Mouse (Mus musculus): Measurements from ENCODE around the gene Prpf40a. TPM values are rescaled to one million over a fixed set of nuclear protein-coding genes. Genes with fewer than 3 reads are reported as not detected.

Prpf40a gene
- polyA plus RNA-seq, 1 experiment: 15.7 TPM

- Histone ChIP-seq H3K27ac (ENCODE audit: insufficient read depth, low read length) (peak within 1 kb of the TSS; percentile 99), H3K4me3 (ENCODE audit: insufficient read depth, low read length) (peak within 1 kb of the TSS; percentile 99), H3K4me1 (ENCODE audit: control insufficient read depth, insufficient read depth, low read length) (peaks cover 2% of the 10 kb centered on the region; the same call in 1 of the 2 replicates)
- TF ChIP-seq POLR2A (IDR thresholded peaks at IDR 0.05; ENCODE audit: extremely low read depth, insufficient read depth, low read length) (peak; percentile 34; the same call in 1 of the 2 replicates), CTCF (IDR thresholded peaks at IDR 0.05; ENCODE audit: extremely low read depth, insufficient read depth, low read length) (no peak)
Measured at GRCm38 (mm10) chr2:53191523-53192220, 588 bp upstream of the Prpf40a start, which contains the start of gene Arl6ip6. Gene Arl6ip6, plus strand, starts transcription at chr2:53191726.

- peak overlapping the region; percentile 99; the same call in 1 of the 2 replicates for H3K4me3 ChIP-seq (ENCODE audit: insufficient read depth, low read length)
- TF ChIP-seq CTCF (IDR thresholded peaks at IDR 0.05; ENCODE audit: extremely low read depth, insufficient read depth, low read length) (no peak), POLR2A (IDR thresholded peaks at IDR 0.05; ENCODE audit: extremely low read depth, insufficient read depth, low read length) (no peak)
- H3K4me1 ChIP-seq (ENCODE audit: control insufficient read depth, insufficient read depth, low read length): peaks cover 2% of the 10 kb centered on the region; the same call in 1 of the 2 replicates
- no peak overlapping the region for H3K27ac ChIP-seq (ENCODE audit: insufficient read depth, low read length)
Measured at GRCm38 (mm10) chr2:53189811-53190210, 1.3 kb downstream of the Prpf40a start.

GRCm38 (mm10) chr2:53179876-53180275 is 11.2 kb downstream of the Prpf40a start:
- TF ChIP-seq CTCF (IDR thresholded peaks at IDR 0.05; ENCODE audit: extremely low read depth, insufficient read depth, low read length): no peak
- TF ChIP-seq POLR2A (IDR thresholded peaks at IDR 0.05; ENCODE audit: extremely low read depth, insufficient read depth, low read length): no peak
- H3K4me1 ChIP-seq (ENCODE audit: control insufficient read depth, insufficient read depth, low read length): no peaks in the 10 kb centered on the region
- H3K27ac ChIP-seq (ENCODE audit: insufficient read depth, low read length): no peak overlapping the region
- H3K4me3 ChIP-seq (ENCODE audit: insufficient read depth, low read length): no peak overlapping the region

- Histone ChIP-seq H3K4me1 (ENCODE audit: control insufficient read depth, insufficient read depth, low read length) (no peaks in the 10 kb centered on the region), H3K27ac (ENCODE audit: insufficient read depth, low read length) (no peak overlapping the region), H3K4me3 (ENCODE audit: insufficient read depth, low read length) (no peak overlapping the region)
- TF ChIP-seq POLR2A (IDR thresholded peaks at IDR 0.05; ENCODE audit: extremely low read depth, insufficient read depth, low read length) (no peak), CTCF (IDR thresholded peaks at IDR 0.05; ENCODE audit: extremely low read depth, insufficient read depth, low read length) (no peak)
Measured at GRCm38 (mm10) chr2:53178966-53179365, 12.1 kb downstream of the Prpf40a start.

- H3K27ac ChIP-seq (ENCODE audit: insufficient read depth, low read length): no peak overlapping the region
- TF ChIP-seq CTCF (IDR thresholded peaks at IDR 0.05; ENCODE audit: extremely low read depth, insufficient read depth, low read length) (no peak), POLR2A (IDR thresholded peaks at IDR 0.05; ENCODE audit: extremely low read depth, insufficient read depth, low read length) (no peak)
- no peak overlapping the region for H3K4me3 ChIP-seq (ENCODE audit: insufficient read depth, low read length)
- H3K4me1 ChIP-seq (ENCODE audit: control insufficient read depth, insufficient read depth, low read length): no peaks in the 10 kb centered on the region
Measured at GRCm38 (mm10) chr2:53173966-53174365, 17.1 kb downstream of the Prpf40a start.

- TF ChIP-seq POLR2A (IDR thresholded peaks at IDR 0.05; ENCODE audit: extremely low read depth, insufficient read depth, low read length): no peak
- TF ChIP-seq CTCF (IDR thresholded peaks at IDR 0.05; ENCODE audit: extremely low read depth, insufficient read depth, low read length): no peak
- Histone ChIP-seq H3K4me3 (ENCODE audit: insufficient read depth, low read length) (no peak overlapping the region), H3K27ac (ENCODE audit: insufficient read depth, low read length) (no peak overlapping the region; the same call in 1 of the 2 replicates), H3K4me1 (ENCODE audit: control insufficient read depth, insufficient read depth, low read length) (no peaks in the 10 kb centered on the region)
Measured at GRCm38 (mm10) chr2:53146852-53147251, 44.2 kb downstream of the Prpf40a start.

DNA sequence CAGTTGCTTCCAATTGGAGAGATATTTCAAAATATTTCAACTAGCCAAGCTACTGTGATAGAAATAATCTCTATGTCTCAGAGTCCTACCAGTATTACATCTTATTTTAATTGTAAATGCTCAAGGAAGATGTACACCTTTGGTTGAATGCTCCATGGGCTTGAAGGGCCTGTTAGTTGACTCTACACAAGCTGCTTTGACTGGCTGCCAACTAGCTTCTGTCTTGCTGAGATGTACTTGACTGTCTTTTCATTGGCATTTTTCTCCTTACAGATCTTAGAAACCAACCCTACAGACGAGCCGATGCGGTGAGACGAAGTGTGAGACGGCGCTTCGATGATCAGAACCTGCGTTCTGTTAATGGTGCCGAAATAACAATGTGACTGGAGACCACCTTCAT is 59.5 kb downstream of the Prpf40a start:
- Histone ChIP-seq H3K27ac (ENCODE audit: insufficient read depth, low read length) (no peak overlapping the region), H3K4me1 (ENCODE audit: control insufficient read depth, insufficient read depth, low read length) (no peaks in the 10 kb centered on the region), H3K4me3 (ENCODE audit: insufficient read depth, low read length) (no peak overlapping the region)
- TF ChIP-seq CTCF (IDR thresholded peaks at IDR 0.05; ENCODE audit: extremely low read depth, insufficient read depth, low read length): no peak
- no peak for TF ChIP-seq POLR2A (IDR thresholded peaks at IDR 0.05; ENCODE audit: extremely low read depth, insufficient read depth, low read length)

GRCm38 (mm10) chr2:53129070-53129469 is 62.0 kb downstream of the Prpf40a start:
- Histone ChIP-seq H3K27ac (ENCODE audit: insufficient read depth, low read length) (no peak overlapping the region), H3K4me1 (ENCODE audit: control insufficient read depth, insufficient read depth, low read length) (no peaks in the 10 kb centered on the region), H3K4me3 (ENCODE audit: insufficient read depth, low read length) (no peak overlapping the region)
- no peak for TF ChIP-seq POLR2A (IDR thresholded peaks at IDR 0.05; ENCODE audit: extremely low read depth, insufficient read depth, low read length)
- no peak for TF ChIP-seq CTCF (IDR thresholded peaks at IDR 0.05; ENCODE audit: extremely low read depth, insufficient read depth, low read length)

GRCm38 (mm10) chr2:53125998-53126397 is 65.1 kb downstream of the Prpf40a start:
- no peaks in the 10 kb centered on the region for H3K4me1 ChIP-seq (ENCODE audit: control insufficient read depth, insufficient read depth, low read length)
- no peak for TF ChIP-seq POLR2A (IDR thresholded peaks at IDR 0.05; ENCODE audit: extremely low read depth, insufficient read depth, low read length)
- TF ChIP-seq CTCF (IDR thresholded peaks at IDR 0.05; ENCODE audit: extremely low read depth, insufficient read depth, low read length): 0 out of 2 replicates have a peak, but pooled peaks have one; percentile 23
- no peak overlapping the region for H3K27ac ChIP-seq (ENCODE audit: insufficient read depth, low read length)
- H3K4me3 ChIP-seq (ENCODE audit: insufficient read depth, low read length): no peak overlapping the region

GRCm38 (mm10) chr2:53121797-53122196 is 69.3 kb downstream of the Prpf40a start:
- no peak overlapping the region for H3K27ac ChIP-seq (ENCODE audit: insufficient read depth, low read length)
- H3K4me3 ChIP-seq (ENCODE audit: insufficient read depth, low read length): no peak overlapping the region
- no peak for TF ChIP-seq POLR2A (IDR thresholded peaks at IDR 0.05; ENCODE audit: extremely low read depth, insufficient read depth, low read length)
- TF ChIP-seq CTCF (IDR thresholded peaks at IDR 0.05; ENCODE audit: extremely low read depth, insufficient read depth, low read length): peak; percentile 67
- H3K4me1 ChIP-seq (ENCODE audit: control insufficient read depth, insufficient read depth, low read length): no peaks in the 10 kb centered on the region

Measured in cortical plate, adult 2 months (tissue).